Mouse (Mus musculus) CH12.LX (cell line): ENCODE measurements around the gene Lypd1.

ENCODE experiments used
- CTCF ChIP-seq, 2 experiments: IDR thresholded peaks in 1 of 2; conservative IDR thresholded peaks in 1 of 2; 2 replicates each; pipeline ENCODE4 v1.5.1; 2011 to 2012; ENCODE audit warnings: low read depth in 2 of 2, low read length in 2 of 2, improper control_type of control experiment in 1 of 2, inconsistent platforms in 1 of 2, mild to moderate bottlenecking in 1 of 2, moderate library complexity in 1 of 2
- EP300 ChIP-seq: IDR thresholded peaks from 2 replicates; pipeline ENCODE4 v1.6.1; 2011; ENCODE audit warnings: low read length, improper control_type of control experiment
- JUN ChIP-seq: IDR thresholded peaks from 2 replicates; pipeline ENCODE4 v1.6.1; 2011; ENCODE audit warnings: low read depth, mild to moderate bottlenecking, low read length, improper control_type of control experiment, moderate library complexity; ENCODE audit not compliant: insufficient read depth
- MAX ChIP-seq: IDR thresholded peaks from 2 replicates; pipeline ENCODE4 v1.6.1; 2011; ENCODE audit warnings: low read length, improper control_type of control experiment
- POLR2A ChIP-seq: IDR thresholded peaks from 2 replicates; pipeline ENCODE4 v1.6.1; 2011; ENCODE audit warnings: low read depth, mild to moderate bottlenecking, improper control_type of control experiment, low read length
- RCOR1 ChIP-seq: conservative IDR thresholded peaks from 2 replicates; pipeline ENCODE4 v1.6.1; 2012; ENCODE audit warnings: low read depth, mild to moderate bottlenecking, inconsistent platforms, low read length, improper control_type of control experiment
- ZC3H11A ChIP-seq: IDR thresholded peaks from 2 replicates; pipeline ENCODE4 v1.6.1; 2012; ENCODE audit warnings: low read depth, mild to moderate bottlenecking, inconsistent platforms, low read length, improper control_type of control experiment
- ZKSCAN1 ChIP-seq: IDR thresholded peaks from 2 replicates; pipeline ENCODE4 v1.6.1; 2012; ENCODE audit warnings: low read depth, inconsistent platforms, low read length, improper control_type of control experiment, borderline replicate concordance
- ZNF384 ChIP-seq: IDR thresholded peaks from 2 replicates; pipeline ENCODE4 v1.6.1; 2012; ENCODE audit warnings: low read depth, low read length, improper control_type of control experiment, inconsistent platforms

DNA sequence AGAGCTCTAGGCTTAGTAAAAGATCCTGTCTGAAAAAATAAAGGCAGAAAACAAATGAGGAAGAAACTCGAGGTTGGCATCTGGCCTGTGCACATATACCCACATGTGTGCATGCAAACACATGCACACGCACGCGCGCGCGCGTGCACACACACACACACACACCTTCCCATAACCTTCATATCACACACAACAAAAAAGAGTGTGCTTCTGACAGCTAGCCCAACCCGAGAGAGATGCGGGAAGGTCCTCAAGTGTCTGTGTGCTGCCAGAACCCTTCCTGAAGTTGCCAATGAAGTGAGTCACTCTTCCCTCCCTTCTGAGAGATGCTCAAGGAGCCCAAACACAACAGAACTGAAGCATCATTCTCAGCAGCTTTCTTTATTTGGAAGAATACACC lies 12.6 kb upstream of the Lypd1 start:
- TF ChIP-seq ZKSCAN1: no peak
- no peak for TF ChIP-seq CTCF (conservative IDR thresholded peaks at IDR 0.05 in 1 of 2, IDR thresholded peaks at IDR 0.05 in 1 of 2; ENCODE audit: low read depth in 2 of 2, low read length in 2 of 2)
- no peak for TF ChIP-seq POLR2A
- no peak for TF ChIP-seq RCOR1
- no peak for TF ChIP-seq EP300
- TF ChIP-seq ZNF384: no peak
- no peak for TF ChIP-seq ZC3H11A
- no peak for TF ChIP-seq MAX
- no peak for TF ChIP-seq JUN
